Mouse (Mus musculus) megakaryocyte, embryonic 14.5 days (primary cell): ENCODE measurements around the gene Yae1d1.

ENCODE experiments used
- FLI1 ChIP-seq: IDR thresholded peaks from 2 replicates; pipeline ENCODE4 v1.6.1; 2012; ENCODE audit warnings: low read length, inconsistent platforms, mixed read lengths
- GATA1 ChIP-seq: IDR thresholded peaks from 3 replicates; pipeline ENCODE4 v1.6.1; 2012; ENCODE audit warnings: mixed read lengths, low read length, inconsistent platforms, borderline replicate concordance

- TF ChIP-seq GATA1, result no peak
- no peak for TF ChIP-seq FLI1
Measured at GRCm38 (mm10) chr13:17993515-17993847, 332 bp upstream of the Yae1d1 start.
